Mouse (Mus musculus) 3T3-L1 (cell line): ENCODE results near the gene Mrpl2.

ENCODE experiments used
- DNase-seq: peaks from one replicate; pipeline ENCODE4 v3.0.0-alpha.2; 2015; ENCODE audit warnings: low read depth, low spot score

Mrpl2 gene

DNA sequence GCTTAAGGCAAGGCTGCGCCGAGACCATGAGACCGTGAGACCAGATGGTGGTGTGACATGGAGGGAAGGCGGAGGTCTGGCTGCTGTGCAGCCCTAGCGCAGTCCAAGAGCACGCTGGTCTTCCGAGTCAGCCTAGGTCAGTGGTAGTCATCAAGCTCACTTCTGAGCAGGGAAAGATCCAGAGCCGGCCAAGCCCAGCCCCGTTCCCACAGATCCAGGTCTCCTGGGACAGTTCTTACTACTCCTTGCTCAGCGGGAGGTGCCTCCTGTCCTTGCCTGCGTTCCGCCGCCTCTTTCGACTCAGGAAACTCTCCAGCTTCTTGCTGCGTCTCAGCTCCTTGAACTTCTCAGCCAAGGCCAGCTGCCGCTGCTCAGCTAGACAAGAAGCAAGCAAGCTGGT is 21.7 kb downstream of the Mrpl2 start:
- no peak for DNase-seq

DNA sequence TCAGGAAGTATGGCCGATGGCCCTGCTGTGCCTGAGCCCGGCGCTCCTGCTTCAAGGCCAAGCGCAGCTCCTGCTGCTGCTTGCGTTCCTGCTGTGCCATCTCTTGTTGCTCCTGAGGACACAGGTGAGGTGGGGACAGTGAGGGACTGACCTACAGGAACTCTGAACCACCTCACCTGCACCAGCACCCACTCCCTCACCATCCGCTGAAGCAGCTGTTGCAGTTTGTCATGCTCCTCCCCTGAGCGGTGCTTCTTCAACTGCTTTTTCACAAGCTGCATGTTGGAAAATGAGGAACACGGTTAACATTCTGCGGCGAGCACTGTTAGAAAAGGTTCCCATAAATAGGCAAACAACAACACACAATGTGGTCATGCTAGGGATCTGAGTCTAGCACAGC is 23.9 kb downstream of the Mrpl2 start:
- no peak for DNase-seq

DNA sequence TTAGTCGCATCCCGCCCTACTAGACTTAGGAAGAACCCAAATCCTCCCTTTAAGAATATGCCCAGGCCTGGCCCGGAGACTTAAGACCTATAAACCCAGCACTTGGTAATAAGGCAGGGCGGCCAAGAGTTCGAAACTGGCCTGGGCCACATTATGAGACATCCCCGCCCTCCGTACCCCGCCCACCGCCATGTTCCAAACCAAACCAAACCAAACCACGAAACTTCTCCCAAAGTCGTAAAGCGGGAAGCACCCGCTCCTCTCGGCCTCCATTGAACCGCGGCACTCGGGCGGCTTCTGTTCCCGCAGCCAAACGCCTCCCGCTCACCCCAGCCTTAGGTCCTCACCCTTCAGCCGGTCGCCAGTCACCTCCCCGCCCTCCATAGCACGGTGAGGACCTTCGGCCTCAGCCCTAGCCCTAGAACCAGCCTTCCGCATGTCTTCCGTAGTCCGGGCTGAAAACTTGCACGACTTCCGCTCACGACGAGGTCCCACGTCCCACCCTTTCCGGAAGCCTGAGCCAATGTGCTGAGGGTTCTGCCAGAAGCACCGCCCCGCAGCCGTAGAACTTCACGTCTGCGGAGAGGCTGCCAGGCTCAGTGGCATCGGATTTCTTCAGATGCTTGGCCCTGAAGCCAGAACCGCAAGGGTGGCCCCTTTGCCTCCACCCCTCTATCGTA is 28.0 kb downstream of the Mrpl2 start, which contains the start of gene Rrp36:
Gene Rrp36, minus strand, starts transcription at position 503 of the 680 bp plus-strand sequence.
- peak; percentile 98 for DNase-seq

DNA sequence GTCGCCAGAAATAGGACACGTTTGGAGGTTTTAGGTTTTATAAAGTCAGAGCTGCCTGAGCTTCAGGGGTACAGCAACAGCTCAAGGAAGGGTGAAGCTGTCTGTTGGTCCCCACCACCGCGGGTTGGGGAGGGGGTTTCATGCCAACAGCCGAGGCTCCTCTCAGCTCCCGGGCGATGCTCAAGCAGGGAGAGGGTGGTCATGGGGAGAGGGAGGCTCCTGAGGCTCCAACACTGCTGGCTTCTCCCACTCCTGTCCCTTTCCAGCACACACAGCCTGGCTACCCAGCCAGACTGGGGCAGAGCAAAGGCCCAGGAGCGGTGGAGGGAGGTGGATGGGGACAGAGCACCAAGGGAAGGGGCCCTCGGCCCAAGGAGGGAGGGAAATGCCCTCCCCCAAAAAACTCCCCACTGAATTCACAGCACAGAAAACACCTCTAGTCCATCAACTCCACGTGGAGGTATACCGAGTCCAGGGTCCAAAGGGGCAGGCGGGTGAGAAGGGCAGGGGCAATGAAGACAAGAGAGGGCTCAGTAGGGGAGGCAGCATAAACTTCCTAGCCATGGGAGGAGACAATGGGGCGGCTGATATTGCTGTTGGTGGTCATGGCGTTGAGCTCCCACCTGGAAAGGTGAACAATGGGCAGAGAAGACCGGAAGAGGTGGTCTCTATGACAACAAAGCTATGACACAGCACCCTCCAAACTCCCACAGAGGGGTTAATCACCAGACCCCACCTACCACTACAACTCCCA is 28.7 kb downstream of the Mrpl2 start:
- no peak for DNase-seq

DNA sequence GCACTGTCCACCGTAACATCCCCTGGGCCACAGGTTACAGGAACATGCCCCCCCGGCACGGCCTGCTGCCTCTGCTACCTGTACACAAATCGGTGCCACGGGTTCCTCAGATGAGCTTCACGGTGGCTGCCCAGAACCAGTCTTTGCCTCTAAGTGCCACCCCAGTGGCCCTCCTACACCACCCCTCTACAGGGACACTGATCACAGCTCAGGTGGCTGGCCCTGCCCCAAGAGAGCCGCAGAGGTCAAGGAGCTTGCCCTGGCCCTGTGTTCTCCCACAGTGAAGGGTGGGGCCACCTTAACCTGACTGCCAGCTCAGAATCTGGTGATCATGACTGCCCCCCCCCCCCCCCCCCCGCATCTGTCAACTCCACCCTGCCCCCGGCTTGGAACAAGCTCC is 32.4 kb downstream of the Mrpl2 start, which contains the start of gene Mea1:
Gene Mea1, plus strand, starts transcription at position 378 of the 400 bp plus-strand sequence.
- no peak for DNase-seq

DNA sequence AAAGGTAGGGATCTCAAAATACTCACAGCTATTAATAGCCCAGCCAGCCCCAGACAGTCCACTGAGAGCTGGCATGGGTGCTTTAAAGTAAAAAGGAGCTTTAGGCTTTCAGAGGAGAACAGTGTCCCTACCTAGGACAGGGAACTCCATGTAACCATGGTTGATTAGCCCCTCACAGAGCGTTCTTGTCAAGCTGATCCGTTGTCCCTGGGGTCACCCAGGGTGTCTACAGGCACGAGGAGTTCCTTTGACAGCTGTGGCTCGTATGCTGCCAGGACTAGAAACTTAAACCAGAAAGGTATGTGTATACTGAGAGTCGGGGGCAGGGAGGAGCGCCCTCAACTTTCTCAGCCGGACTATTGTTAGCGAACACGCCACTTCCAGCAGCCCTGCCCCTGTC is 32.9 kb downstream of the Mrpl2 start:
- DNase-seq, result no peak

DNA sequence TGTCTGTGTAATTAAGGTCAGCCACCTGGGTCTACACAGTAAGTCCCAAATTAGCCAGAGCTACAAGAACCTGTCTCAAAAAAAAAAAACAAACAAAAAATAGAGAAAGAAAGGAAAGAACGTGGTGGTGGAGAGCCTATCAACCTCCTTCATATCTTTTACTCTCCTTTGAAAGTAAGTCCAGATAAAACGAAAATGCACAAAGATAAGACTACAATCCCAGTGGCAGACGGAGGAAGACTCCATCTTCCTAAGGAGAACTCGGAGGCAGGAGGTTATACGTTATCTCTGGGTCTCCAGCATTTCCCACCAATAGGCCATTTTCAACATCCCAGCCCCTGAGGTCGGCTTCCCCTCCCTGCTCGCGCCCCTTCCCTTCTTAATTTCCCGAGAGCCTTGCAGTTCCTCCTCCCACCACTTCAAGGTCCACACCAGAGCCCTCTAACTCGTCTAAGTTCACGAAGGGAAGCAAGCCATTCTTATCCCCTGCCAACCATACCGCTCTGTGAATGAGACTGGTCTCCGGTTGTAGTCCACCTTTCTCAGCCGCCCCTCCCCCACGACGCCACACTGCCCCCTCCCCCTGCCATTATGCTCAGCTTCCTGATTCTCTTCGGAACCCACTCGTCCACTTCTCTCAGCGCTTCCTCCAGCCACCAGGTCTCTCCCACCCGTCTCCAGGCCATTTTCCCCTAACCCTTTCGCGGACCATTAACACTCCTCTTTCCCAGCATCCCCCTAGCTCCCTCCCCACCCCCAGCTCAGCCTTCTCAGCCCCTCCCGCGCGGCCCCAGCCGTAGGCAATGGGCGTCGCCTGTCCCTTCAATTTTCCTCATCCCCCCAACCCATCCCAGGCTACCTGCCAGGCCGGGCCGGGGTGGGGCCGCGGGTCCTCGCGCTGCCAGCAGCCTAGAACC is 34.1 kb downstream of the Mrpl2 start:
- peak; percentile 66 for DNase-seq

DNA sequence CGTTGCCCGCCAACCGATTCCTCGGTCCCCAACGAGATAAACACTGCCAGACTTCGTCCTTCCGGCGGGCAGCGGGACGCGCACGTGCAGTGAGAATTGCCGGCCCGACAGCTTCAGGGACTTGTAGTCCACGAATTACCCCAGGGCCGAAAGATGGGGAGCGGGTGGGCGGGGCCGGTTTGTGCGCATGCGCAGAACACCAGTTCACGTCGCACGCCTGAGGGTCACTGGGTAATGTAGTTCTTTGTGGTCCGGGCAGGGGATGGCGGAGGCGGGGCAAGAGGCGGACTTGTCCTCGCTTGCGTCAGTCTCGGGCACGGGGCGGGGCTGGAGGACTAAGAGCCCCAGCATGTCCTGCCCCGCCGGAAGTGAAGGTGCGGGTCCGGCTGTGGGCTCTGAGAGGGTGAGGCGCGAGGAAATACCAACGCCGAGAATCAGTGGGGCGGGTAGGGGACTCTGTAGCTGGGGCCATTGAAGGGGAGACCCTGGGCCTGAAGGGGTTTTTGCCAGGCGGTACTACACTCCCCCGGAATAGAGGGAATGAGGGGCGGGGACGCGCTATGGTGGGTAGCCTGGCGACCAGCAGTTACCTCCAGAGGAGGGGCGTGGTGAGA is 34.8 kb downstream of the Mrpl2 start, which contains the start of gene Klhdc3:
Gene Klhdc3, minus strand, starts transcription at position 155 of the 614 bp plus-strand sequence.
- peak; percentile 99 for DNase-seq

DNA sequence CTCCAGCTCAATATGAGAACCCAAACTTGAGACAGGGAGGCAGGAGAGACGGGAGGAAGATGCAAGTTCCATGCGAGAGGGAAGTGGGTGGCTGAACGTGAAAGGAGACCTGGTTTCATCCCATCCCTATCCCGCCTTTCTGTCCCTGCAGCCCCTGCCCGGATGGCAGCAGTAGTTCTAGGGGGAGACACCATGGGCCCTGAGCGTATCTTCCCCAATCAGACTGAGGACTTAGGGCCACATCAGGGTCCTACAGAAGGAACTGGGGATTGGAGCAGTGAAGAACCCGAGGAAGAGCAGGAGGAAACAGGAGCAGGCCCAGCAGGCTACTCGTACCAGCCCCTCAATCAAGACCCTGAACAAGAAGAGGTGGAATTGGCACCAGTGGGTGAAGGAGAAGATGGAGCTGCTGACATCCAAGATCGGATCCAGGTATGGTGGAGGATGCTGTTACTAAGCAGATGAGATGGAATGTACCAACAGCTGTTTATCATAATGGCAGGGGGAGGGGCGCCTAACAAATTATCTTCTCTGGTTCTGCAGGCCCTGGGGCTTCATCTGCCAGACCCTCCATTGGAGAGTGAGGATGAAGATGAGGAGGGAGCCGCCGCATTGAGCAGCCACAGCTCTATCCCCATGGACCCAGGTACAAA is 35.6 kb downstream of the Mrpl2 start:
- peak; percentile 23 for DNase-seq

DNA sequence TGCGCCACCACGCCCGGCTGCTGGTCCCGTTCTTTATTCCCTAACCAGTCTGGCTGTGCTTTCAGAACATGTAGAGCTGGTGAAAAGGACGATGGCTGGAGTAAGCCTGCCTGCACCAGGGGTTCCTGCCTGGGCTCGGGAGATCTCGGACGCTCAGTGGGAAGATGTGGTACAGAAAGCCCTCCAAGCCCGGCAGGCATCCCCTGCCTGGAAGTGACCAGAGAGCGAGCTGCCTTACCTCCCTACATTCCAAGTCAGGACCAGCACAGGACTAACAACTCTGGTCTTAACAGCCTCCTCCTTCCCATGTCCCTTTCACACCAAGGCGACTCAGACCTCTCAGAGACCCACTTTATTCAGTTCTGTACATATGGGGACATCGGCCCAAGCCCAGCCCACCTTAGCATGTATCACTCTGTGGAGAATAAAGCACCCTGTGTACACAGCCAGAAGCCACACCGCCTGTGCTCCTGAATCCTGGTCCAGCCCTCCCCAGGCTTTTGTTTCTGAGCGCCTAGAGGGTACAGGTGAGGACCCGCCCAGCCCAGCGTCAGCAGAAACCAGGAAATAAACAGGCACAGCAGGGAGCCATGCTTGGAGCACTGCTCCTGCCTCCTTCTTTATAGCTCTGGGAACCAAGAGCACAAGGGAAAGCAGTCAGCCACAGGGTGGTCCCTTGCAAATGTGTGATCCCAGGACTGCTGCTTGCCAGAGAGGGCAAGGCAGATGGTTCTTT is 36.8 kb downstream of the Mrpl2 start:
- no peak for DNase-seq

DNA sequence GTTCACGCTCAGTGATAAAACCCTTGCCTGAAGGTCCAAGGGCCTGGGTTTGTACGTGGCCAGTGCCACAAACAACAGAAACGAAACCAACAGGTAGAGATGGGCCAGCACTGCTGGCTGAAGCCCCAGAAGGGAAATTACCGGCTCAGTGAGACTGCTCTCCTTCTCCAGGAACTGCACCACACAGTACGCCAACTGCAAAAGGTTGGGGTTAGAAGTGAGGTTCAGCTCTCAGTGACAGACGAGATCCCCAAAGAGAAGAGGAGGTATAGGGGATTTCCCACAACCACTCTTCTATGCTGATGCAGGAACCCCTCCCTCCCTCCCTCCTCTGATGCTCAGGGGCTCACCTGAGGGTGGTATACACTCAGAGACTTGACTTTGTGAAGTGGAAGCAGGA is 39.9 kb downstream of the Mrpl2 start:
- DNase-seq, result no peak

DNA sequence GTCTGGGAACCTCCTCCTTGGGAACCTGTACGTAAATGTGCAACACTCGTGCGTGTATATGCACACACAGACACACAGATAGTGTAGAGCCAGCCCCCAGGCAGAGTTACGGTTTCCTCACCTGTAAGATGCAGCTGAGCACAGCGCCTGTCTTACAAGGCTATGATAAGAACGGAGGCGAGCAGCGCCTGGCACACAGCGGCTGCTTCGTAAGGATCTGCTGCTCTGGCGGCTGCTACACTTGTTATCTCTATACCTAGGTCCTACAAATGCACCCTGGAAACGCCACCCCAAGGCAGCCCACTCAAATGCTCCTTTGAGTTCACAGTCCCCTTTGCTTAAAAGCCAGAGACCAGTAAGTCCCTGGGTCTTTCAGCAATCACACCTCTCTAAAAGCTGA is 44.6 kb downstream of the Mrpl2 start:
- no peak for DNase-seq

DNA sequence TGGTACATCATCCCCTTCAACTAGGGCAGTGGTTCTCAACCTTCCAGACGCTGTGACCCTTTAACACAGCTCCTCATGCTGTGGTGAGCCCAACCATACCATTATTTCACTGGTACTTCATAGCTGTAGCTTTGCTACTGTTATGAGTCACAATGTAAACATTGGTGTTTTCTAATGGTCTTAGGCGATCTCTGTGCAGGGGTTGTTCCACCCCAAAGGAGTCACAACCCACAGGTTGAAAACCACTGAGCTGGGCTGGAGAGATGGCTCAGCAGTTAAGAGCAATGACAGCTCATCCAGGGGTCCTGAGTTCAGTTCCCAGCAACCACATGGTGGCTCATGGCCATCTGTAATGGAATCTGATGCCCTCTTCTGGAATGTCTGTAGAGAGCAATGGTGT is 45.4 kb downstream of the Mrpl2 start:
- DNase-seq, result peak; percentile 75

DNA sequence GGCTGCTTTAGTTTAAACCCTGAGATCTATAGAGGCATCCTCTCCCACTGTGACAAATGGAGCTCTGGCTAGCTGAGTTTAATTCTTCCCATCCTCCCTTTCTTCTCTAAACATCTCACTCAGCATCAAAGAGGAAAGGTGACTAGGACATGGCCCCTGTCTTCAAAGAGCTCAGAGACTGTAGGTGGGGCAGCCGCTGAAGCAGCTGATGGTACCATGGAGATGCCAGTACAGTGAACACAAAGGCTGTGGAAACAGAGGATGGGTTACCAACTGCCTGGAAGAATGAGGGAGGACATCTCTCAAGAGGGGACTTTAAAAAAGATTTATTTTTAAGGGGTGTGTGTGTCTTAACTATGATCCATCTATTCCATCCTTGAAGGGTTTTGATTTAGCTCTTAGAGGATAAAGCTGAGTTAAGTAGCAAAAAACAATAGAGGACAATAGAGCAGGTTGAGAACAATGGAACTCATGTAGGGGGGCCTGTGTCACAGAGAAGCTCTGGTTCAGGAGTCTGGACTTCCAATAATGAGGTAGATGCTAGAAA is 48.6 kb downstream of the Mrpl2 start:
- no peak for DNase-seq

DNA sequence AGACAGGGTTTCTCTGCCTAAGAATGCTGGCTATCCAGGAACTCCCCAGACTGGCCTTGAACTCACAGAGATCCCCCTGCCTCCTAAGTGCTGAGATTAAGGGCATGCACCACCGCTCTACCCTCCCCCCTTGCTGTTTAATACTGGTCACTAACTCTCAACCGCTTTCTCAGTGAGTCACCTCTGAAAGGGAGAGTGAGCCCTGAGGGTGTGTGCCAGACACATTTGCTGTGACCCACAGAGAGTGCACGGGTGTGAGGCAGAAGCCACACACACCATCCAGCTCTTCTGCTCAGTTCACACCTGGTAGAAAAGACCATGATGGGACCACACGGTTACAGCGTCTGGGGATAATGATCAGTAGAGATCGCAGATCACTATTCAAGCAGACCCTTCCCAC is 52.5 kb downstream of the Mrpl2 start:
- peak; percentile 80 for DNase-seq

DNA sequence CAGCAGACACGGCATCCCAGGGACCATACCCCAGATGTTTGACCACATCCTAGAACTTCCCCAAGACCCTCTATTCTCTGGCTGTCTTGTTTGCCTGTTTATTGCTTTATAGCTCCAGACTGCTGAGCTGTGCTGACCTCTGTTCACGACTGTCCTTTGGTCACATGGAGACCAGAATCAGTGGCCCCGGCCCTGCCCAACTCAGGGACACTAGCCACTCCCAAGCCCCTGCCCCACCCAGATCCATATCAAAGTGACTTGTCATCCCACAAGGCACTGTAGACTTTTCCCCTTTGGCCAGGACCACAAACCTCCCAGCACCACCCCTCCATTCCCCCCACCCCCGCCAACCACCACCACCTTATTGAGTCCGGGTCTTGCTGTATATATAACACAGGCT is 53.2 kb downstream of the Mrpl2 start:
- no peak for DNase-seq
